Mouse (Mus musculus) limb, embryonic 15.5 days (tissue): ENCODE measurements at regions not wholly inside any gene's neighbourhood (a gene's known extent, or its start where the extent isn't known, plus 50 kb on each side); places are given as distances from the start of the nearest gene placed in this dataset.
"Not testable (repeated sequence)": the region's sequence is repeated elsewhere in the genome, so short reads cannot be mapped to it uniquely, and the experiment has no call there.

Experiments
- ATAC-seq: fragments of 200-750 bp; cut with Nextera tagmentation; 2 replicates; pipeline ENCODE4 v1.8.0; 2017; ENCODE audit warnings: low read depth, moderate TSS enrichment; ENCODE audit not compliant: insufficient number of reproducible peaks, low FRiP score, low TSS enrichment
- H3K27ac ChIP-seq: fragments of 300-500 bp; sonication (generic); 2 replicates; pipeline ENCODE4 v1.5.1; 2015; ENCODE audit warnings: moderate library complexity, mild to moderate bottlenecking, inconsistent platforms
- H3K27me3 ChIP-seq: fragments of 300-500 bp; sonication (generic); 2 replicates; pipeline ENCODE4 v1.6.1; 2015; ENCODE audit warnings: inconsistent platforms
- H3K36me3 ChIP-seq: fragments of 300-500 bp; sonication (generic); 2 replicates; pipeline ENCODE4 v1.6.1; 2015; ENCODE audit warnings: inconsistent platforms
- H3K4me1 ChIP-seq: fragments of 300-500 bp; sonication (generic); 2 replicates; pipeline ENCODE4 v1.6.1; 2015; ENCODE audit warnings: inconsistent platforms
- H3K4me2 ChIP-seq: fragments of 300-500 bp; sonication (generic); 2 replicates; pipeline ENCODE4 v1.6.1; 2015; ENCODE audit warnings: mild to moderate bottlenecking, inconsistent platforms
- H3K4me3 ChIP-seq: fragments of 300-500 bp; sonication (generic); 2 replicates; pipeline ENCODE4 v1.5.1; 2015; ENCODE audit warnings: mild to moderate bottlenecking, inconsistent platforms
- H3K9ac ChIP-seq: fragments of 300-500 bp; sonication (generic); 2 replicates; pipeline ENCODE4 v1.6.1; 2015; ENCODE audit warnings: inconsistent platforms
- H3K9me3 ChIP-seq: fragments of 300-500 bp; sonication (generic); 2 replicates; pipeline ENCODE4 v1.6.1; 2016; ENCODE audit warnings: inconsistent platforms
- WGBS: fragments of 180-500 bp; shearing (Covaris S2); methylation state at CpG from one replicate; pipeline ENCODE4 v1.1.7; 2015; 5-methylcytosine and 5-hydroxymethylcytosine counted together

DNA sequence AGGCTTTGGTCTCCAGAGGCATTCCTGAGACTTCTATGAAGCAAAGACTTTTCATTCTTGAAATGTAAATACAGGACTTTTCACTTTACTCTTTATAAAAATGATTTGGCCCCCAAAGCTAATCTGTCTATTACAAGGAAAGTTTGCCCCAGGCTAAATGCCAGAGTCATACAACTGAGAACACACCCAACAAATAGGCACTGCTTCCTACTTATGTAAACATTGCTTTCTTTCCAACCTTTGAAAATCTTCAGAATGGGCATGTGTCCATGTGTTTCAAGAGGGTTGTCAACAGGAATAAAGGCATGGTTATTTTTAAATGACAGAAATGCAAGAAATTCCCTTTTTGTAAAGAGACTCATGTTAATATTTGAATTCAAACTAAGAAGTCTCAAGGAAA is 248.4 kb downstream of the Lpin1 start:
- H3K27me3 ChIP-seq: no peaks in the 10 kb centered on the region
- H3K4me1 ChIP-seq: no peaks in the 10 kb centered on the region
- no peak overlapping the region for H3K9ac ChIP-seq
- ATAC-seq: no peak
- H3K4me3 ChIP-seq: no peak overlapping the region
- H3K9me3 ChIP-seq: no peaks in the 10 kb centered on the region
- H3K4me2 ChIP-seq: no peak overlapping the region
- peak overlapping the region; percentile 47; the same call in 1 of the 2 replicates for H3K27ac ChIP-seq
- no peaks in the 10 kb centered on the region for H3K36me3 ChIP-seq

DNA sequence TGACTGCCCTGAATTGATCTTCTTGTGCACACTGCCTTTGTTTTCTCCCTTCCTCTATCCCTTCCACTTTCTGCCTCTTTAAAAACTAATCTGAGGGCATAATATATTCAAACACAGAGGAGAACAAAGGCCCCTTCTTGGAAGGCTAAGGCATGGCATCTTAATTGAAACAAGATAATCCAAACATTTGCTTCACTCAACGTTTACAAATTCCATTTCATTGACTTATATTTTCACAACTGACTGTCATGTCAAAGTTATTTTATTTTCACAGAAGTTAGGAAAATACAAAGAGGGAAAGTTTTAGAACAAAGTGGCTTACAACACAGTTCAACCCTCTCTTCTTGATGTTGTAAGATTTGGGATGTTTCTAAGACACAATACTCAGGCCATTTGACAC is 251.9 kb downstream of the Lpin1 start:
- no peak overlapping the region for H3K4me2 ChIP-seq
- no peaks in the 10 kb centered on the region for H3K36me3 ChIP-seq
- no peaks in the 10 kb centered on the region for H3K4me1 ChIP-seq
- 23% methylated on average over 1 of the region's 1 CpGs for WGBS
- H3K4me3 ChIP-seq: no peak overlapping the region
- ATAC-seq: no peak
- no peaks in the 10 kb centered on the region for H3K27me3 ChIP-seq
- no peak overlapping the region for H3K27ac ChIP-seq
- no peaks in the 10 kb centered on the region for H3K9me3 ChIP-seq
- no peak overlapping the region for H3K9ac ChIP-seq

DNA sequence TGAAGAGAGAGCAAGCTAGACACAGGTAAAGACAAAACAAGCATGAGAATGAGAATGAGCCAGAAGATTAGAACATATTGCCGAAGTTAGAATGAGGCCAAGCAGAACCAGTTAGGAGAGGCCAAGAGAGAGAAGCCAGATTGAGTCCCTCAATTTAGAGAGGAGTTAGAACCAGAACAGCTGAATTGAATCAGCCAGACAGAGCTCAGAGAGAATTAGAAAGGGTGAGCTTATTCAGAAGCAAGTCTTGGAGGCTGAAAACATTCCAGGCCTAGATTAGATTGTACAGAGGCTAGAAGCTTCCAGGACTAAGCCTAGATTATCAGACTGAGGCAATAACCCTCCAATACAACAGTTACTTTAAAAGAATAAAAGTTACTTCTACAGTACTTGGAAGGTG is 256.1 kb downstream of the Lpin1 start:
- no peak for ATAC-seq
- Histone ChIP-seq H3K9me3 (no peaks in the 10 kb centered on the region), H3K4me3 (no peak overlapping the region), H3K9ac (no peak overlapping the region), H3K4me1 (no peaks in the 10 kb centered on the region), H3K4me2 (no peak overlapping the region), H3K27ac (no peak overlapping the region), H3K36me3 (no peaks in the 10 kb centered on the region), H3K27me3 (no peaks in the 10 kb centered on the region)
- 89% methylated on average over 1 of the region's 1 CpGs for WGBS

DNA sequence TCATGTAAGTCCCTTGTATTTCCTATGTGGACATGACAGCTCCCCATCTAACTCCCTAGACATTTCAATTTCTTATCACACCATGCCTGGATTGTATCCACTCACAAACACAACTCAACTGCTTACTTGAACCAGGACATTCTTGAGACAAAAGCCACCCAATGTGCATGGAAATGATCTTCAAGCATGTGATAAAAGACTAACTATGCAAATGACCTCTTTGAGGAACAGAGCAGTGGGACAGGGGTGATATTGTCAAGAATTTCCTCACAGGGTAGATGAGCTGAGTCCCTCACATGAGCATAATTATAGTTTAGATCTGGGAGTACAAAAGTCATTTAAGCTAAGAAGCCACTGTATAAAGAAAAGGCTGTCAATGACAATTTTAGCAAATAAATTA is 259.0 kb downstream of the Lpin1 start:
- H3K9me3 ChIP-seq: no peaks in the 10 kb centered on the region
- H3K4me2 ChIP-seq: no peak overlapping the region
- no peak overlapping the region for H3K9ac ChIP-seq
- ATAC-seq: no peak
- no peak overlapping the region for H3K27ac ChIP-seq
- H3K4me1 ChIP-seq: no peaks in the 10 kb centered on the region
- H3K4me3 ChIP-seq: no peak overlapping the region
- no peaks in the 10 kb centered on the region for H3K27me3 ChIP-seq
- no peaks in the 10 kb centered on the region for H3K36me3 ChIP-seq

GRCm38 (mm10) chr12:16349310-16349709 is 261.5 kb downstream of the Lpin1 start:
- ATAC-seq: no peak
- Histone ChIP-seq H3K4me2 (no peak overlapping the region), H3K27me3 (no peaks in the 10 kb centered on the region), H3K9ac (no peak overlapping the region), H3K9me3 (no peaks in the 10 kb centered on the region), H3K4me1 (no peaks in the 10 kb centered on the region), H3K4me3 (no peak overlapping the region), H3K27ac (no peak overlapping the region), H3K36me3 (no peaks in the 10 kb centered on the region)

- H3K9ac ChIP-seq: no peak overlapping the region
Measured at GRCm38 (mm10) chr12:16344021-16344420, 266.7 kb downstream of the Lpin1 start.

DNA sequence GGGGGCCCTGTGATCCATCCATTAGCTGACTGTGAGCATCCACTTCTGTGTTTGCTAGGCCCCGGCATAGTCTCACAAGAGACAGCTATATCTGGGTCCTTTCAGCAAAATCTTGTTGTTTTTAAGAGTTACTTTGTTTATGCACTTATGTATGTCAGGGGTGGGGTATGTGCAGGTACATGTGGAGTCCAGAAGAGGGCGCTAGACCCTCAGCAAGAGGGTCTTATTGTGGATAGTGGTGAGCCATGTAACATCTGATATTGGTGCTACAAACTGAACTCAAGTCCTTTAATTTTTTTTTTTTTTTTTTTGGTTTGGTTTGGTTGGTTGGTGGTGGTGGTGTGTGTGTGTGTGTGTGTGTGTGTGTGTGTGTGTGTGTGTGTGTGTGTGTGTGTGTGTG is 268.7 kb downstream of the Lpin1 start:
- ATAC-seq, H3K9ac ChIP-seq, H3K27me3 ChIP-seq, H3K4me1 ChIP-seq, H3K4me3 ChIP-seq, H3K4me2 ChIP-seq, H3K27ac ChIP-seq, H3K9me3 ChIP-seq, H3K36me3 ChIP-seq: not testable (repeated sequence)
- 50% methylated on average over 2 of the region's 2 CpGs for WGBS

More at GRCm38 (mm10) chr12:16344021-16344420, 266.7 kb downstream of the Lpin1 start:
- no peak for ATAC-seq
- Histone ChIP-seq H3K36me3 (no peaks in the 10 kb centered on the region), H3K4me3 (no peak overlapping the region), H3K4me2 (no peak overlapping the region), H3K27ac (no peak overlapping the region), H3K27me3 (no peaks in the 10 kb centered on the region), H3K9me3 (no peaks in the 10 kb centered on the region), H3K4me1 (no peaks in the 10 kb centered on the region)
- WGBS: 84% methylated on average over 3 of the region's 3 CpGs

- Histone ChIP-seq H3K27me3 (no peaks in the 10 kb centered on the region), H3K4me3 (no peak overlapping the region), H3K9ac (no peak overlapping the region), H3K9me3 (no peaks in the 10 kb centered on the region), H3K27ac (no peak overlapping the region), H3K4me2 (no peak overlapping the region), H3K4me1 (no peaks in the 10 kb centered on the region), H3K36me3 (no peaks in the 10 kb centered on the region)
- 87% methylated on average over 3 of the region's 3 CpGs for WGBS
- no peak for ATAC-seq
Measured at GRCm38 (mm10) chr12:16331456-16331855, 279.3 kb downstream of the Lpin1 start.

DNA sequence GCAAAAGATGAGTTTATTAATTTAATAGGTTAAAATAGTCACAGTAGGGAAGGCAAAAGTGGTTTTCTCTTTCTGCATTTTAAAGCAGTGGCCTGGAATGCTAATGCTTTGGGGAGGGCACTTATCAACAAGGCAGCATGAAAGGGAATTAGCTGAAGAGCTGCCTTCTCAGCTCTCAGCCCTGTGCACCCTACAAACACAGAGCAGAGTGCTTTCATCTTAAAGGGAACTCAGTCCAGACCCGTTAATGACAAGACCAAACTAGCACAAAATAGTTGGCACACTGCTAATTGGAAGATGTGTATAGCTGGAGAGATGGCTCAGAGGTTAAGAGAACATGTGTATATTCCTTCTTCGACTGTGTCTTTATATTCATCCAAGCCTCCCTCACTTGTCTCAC is 281.6 kb downstream of the Lpin1 start:
- no peaks in the 10 kb centered on the region for H3K4me1 ChIP-seq
- H3K9me3 ChIP-seq: no peaks in the 10 kb centered on the region
- H3K4me2 ChIP-seq: no peak overlapping the region
- H3K27me3 ChIP-seq: no peaks in the 10 kb centered on the region
- WGBS: 41% methylated on average over 2 of the region's 2 CpGs
- H3K4me3 ChIP-seq: no peak overlapping the region
- no peaks in the 10 kb centered on the region for H3K36me3 ChIP-seq
- H3K27ac ChIP-seq: no peak overlapping the region
- no peak overlapping the region for H3K9ac ChIP-seq
- ATAC-seq: no peak

DNA sequence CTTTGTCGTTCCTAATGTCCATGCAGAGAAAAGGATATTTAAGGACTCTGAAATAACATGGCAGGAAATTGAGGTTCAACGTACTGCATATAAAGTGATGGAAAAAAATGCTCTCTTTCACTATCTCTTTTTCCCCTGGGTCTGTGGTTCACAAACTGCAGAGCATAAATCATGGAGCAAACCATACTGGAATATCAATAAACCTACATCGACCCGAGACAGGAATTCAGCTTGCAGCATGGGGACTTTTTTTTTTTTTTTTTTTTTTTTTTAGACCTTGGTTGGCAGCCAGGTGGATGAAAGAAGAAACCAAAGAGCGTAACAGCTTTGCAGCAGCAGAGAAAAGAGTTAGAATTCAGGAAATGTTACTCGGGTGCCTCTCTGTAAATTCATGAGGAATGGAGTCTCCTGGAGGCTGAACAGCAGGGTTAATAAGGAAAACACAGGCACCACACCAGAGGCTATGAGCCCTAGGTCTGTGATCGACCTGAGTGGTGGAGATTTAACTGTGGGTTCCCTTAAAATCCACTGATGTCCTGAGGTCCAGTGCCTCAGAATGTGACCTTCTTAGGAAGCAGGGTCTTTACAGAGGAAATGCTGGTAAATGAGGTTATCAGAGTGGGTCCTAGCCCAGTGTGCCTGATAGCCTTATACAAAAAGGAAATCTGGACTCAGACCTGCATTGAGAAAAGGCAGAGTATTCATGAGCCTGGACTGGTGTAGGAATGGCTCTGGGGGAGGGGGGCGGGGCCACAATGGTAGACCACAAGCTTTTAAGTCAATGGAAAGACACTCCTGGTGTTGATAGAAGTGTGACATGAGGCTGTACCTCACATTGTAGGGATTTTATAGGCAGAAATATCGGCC is 290.0 kb downstream of the Lpin1 start:
- Histone ChIP-seq H3K9ac (no peak overlapping the region), H3K9me3 (no peaks in the 10 kb centered on the region), H3K36me3 (no peaks in the 10 kb centered on the region), H3K4me2 (no peak overlapping the region), H3K27ac (no peak overlapping the region), H3K4me1 (peaks cover 2% of the 10 kb centered on the region; the same call in 1 of the 2 replicates), H3K27me3 (no peaks in the 10 kb centered on the region), H3K4me3 (no peak overlapping the region)
- ATAC-seq: no peak
- 33% methylated on average over 9 of the region's 9 CpGs for WGBS

- Histone ChIP-seq H3K36me3 (no peaks in the 10 kb centered on the region), H3K9me3 (no peaks in the 10 kb centered on the region), H3K4me1 (no peaks in the 10 kb centered on the region), H3K9ac (no peak overlapping the region), H3K4me3 (no peak overlapping the region), H3K27ac (no peak overlapping the region), H3K27me3 (no peaks in the 10 kb centered on the region), H3K4me2 (no peak overlapping the region)
- 88% methylated on average over 3 of the region's 3 CpGs for WGBS
- no peak for ATAC-seq
Measured at GRCm38 (mm10) chr12:16308101-16308500, 302.7 kb downstream of the Lpin1 start.

- no peaks in the 10 kb centered on the region for H3K27me3 ChIP-seq
- H3K4me1 ChIP-seq: no peaks in the 10 kb centered on the region
- no peak overlapping the region for H3K4me3 ChIP-seq
- no peak for ATAC-seq
- no peaks in the 10 kb centered on the region for H3K9me3 ChIP-seq
- no peak overlapping the region for H3K27ac ChIP-seq
- WGBS: 81% methylated on average over 9 of the region's 9 CpGs
- no peaks in the 10 kb centered on the region for H3K36me3 ChIP-seq
- no peak overlapping the region for H3K9ac ChIP-seq
- no peak overlapping the region for H3K4me2 ChIP-seq
Measured at GRCm38 (mm10) chr12:16304701-16305377, 305.9 kb downstream of the Lpin1 start.
